Mouse (Mus musculus): ENCODE measurements around the gene Fbxl18.

- TF ChIP-seq CTCF (IDR thresholded peaks at IDR 0.05; ENCODE audit: control insufficient read depth, insufficient read depth, insufficient read length) (no peak), USF1 (IDR thresholded peaks at IDR 0.05; ENCODE audit: low read depth) (no peak)
Observed at GRCm38 (mm10) chr5:142915231-142915630, 20.0 kb upstream of the Fbxl18 start.

Measured in C2C12 (cell line).